Mouse (Mus musculus) thymus, adult 2 months (tissue): Measurements from ENCODE around the gene Tmem95.

Experiments used
- CTCF ChIP-seq: fragments of 200-500 bp; IDR thresholded peaks from 2 replicates; pipeline ENCODE4 v1.5.1; 2012; ENCODE audit warnings: mild to moderate bottlenecking, control low read depth, low read length, moderate library complexity, borderline replicate concordance; ENCODE audit not compliant: control insufficient read depth, poor library complexity, insufficient read depth; ENCODE audit errors: extremely low read depth
- POLR2A ChIP-seq: fragments of 200-500 bp; IDR thresholded peaks from 2 replicates; pipeline ENCODE4 v1.6.1; 2012; ENCODE audit warnings: mild to moderate bottlenecking, low read length, control low read depth, moderate library complexity; ENCODE audit not compliant: control insufficient read depth, poor library complexity, insufficient read depth; ENCODE audit errors: extremely low read depth

DNA sequence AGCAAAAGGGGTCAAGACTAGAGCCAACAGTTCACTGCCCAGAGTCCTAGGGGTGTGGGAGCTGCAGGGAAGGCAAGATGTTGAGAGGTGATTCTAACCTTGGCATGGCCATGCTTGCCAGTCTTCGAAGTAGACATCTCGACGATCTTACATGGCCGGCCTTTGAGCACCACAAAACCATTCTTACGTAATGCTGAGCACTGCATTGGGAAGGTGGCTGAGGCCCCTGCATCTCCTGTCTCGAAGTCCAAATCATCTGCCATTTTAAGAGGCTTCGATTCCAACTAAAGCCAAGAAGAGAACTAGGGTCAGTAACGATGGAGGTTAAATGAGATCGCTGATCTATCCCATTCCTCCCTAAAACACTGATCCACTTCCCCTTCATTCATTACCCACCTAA is 41.2 kb upstream of the Tmem95 start:
- TF ChIP-seq CTCF (no peak), POLR2A (no peak)
